Mouse (Mus musculus) layer of hippocampus, postnatal 14 days (tissue): Measurements from ENCODE around the gene Dqx1. TPM values are rescaled to one million over a fixed set of nuclear protein-coding genes. Genes with fewer than 3 reads are reported as not detected.
A peak's percentile ranks its signal among the peaks of the same experiment; 100 is the strongest.

Experiments
- DNase-seq, 2 experiments: peaks; one replicate each; pipeline ENCODE4 v3.0.0; 2021 to 2022; ENCODE audit warnings: low spot score in 2 of 2, mixed read lengths in 1 of 2
- microRNA-seq, 2 experiments: library from miRNA; unstranded; fragments of <30 nt; microRNA quantifications; one replicate each; pipeline ENCODE4 v1.2.0; 2021
- total RNA-seq, 2 experiments: library from RNA; stranded (reverse); gene quantifications; 2 replicates each; pipeline ENCODE4 v1.2.3; 2021

Gene Dqx1
- total RNA-seq, 2 experiments from 2014 or later, result 0.48 to 0.74 TPM

- DNase-seq, result no peak
Observed at GRCm38 (mm10) chr6:83103130-83103650, 45.5 kb downstream of the Dqx1 start.

GRCm38 (mm10) chr6:83104158-83104557 is 46.5 kb downstream of the Dqx1 start:
- peak; percentile 24 to 77 for DNase-seq

GRCm38 (mm10) chr6:83107566-83108400 is 50.1 kb downstream of the Dqx1 start:
- peak in 1 of 2 experiments; percentile 67 for DNase-seq

- peak; percentile 78 to 82 for DNase-seq
Observed at GRCm38 (mm10) chr6:83108762-83109668, 51.4 kb downstream of the Dqx1 start, which contains the start of gene Mrpl53. TSS of gene Mrpl53 (plus strand) at chr6:83109040.

- DNase-seq, result no peak
Observed at GRCm38 (mm10) chr6:83111510-83112136, 54.0 kb downstream of the Dqx1 start.

- DNase-seq, result peak; percentile 88 to 93
Observed at GRCm38 (mm10) chr6:83115011-83115671, 57.5 kb downstream of the Dqx1 start, which contains the start of gene Mogs. TSS of gene Mogs (plus strand) at chr6:83115496.

- DNase-seq, result peak in 1 of 2 experiments; percentile 17
Observed at GRCm38 (mm10) chr6:83115682-83116372, 58.2 kb downstream of the Dqx1 start.

GRCm38 (mm10) chr6:83116373-83117164 is 58.9 kb downstream of the Dqx1 start:
- DNase-seq, result no peak

Small RNA genes lying within 50 kb of the gene (microRNA-seq; reads per million reads assigned to microRNA genes)
- gene Mir3470a, result 0 reads per million in 2 experiments
- 0 reads per million in 2 experiments for gene Mir7040

Other genes starting within 250 kb of the Dqx1 start
- 10 to 100 TPM; 43.4 to 44.2 TPM for gene Sema4f, start 118.1 kb upstream of the Dqx1 start, total RNA-seq
- under 1 TPM in 1 of 2 experiments, not detected in 1; 0.44 TPM for gene M1ap, start 110.9 kb upstream of the Dqx1 start, total RNA-seq
- gene Dok1, start 24.4 kb upstream of the Dqx1 start, total RNA-seq, result 1 to 10 TPM; 3.1 to 3.3 TPM
- 1 to 10 TPM; 2.3 to 3.8 TPM for gene Loxl3, start 23.7 kb upstream of the Dqx1 start, total RNA-seq
- 100 to 1,000 TPM; 108 to 116 TPM for gene Aup1, start 3.3 kb upstream of the Dqx1 start, total RNA-seq
- gene Htra2, start 2.6 kb upstream of the Dqx1 start, total RNA-seq, result 10 to 100 TPM; 55.7 to 60.1 TPM
- not detected for gene Tlx2, start 12.4 kb downstream of the Dqx1 start, total RNA-seq
- 10 to 100 TPM; 23.3 to 27.0 TPM for gene Pcgf1, start 20.0 kb downstream of the Dqx1 start, total RNA-seq
- not detected for gene Lbx2, start 28.5 kb downstream of the Dqx1 start, total RNA-seq
- gene Ccdc142, start 43.8 kb downstream of the Dqx1 start, total RNA-seq, result 10 to 100 TPM in 1 of 2 experiments, 1 to 10 TPM in 1; 6.8 to 11.7 TPM
- gene Gm42688, start 43.8 kb downstream of the Dqx1 start, total RNA-seq, result 1 to 10 TPM; 5.2 to 6.4 TPM
- gene Mrpl53, start 51.2 kb downstream of the Dqx1 start, total RNA-seq, result 10 to 100 TPM; 62.5 to 62.7 TPM
- 10 to 100 TPM; 22.0 to 27.2 TPM for gene Mogs, start 57.7 kb downstream of the Dqx1 start, total RNA-seq
- gene Wbp1, start 63.7 kb downstream of the Dqx1 start, total RNA-seq, result 10 to 100 TPM; 66.7 to 72.6 TPM
- 10 to 100 TPM; 24.1 TPM for gene Ino80b, start 67.6 kb downstream of the Dqx1 start, total RNA-seq
- gene Rtkn, start 77.6 kb downstream of the Dqx1 start, total RNA-seq, result 10 to 100 TPM; 61.2 to 65.1 TPM
- 10 to 100 TPM; 24.4 to 26.0 TPM for gene Wdr54, start 98.6 kb downstream of the Dqx1 start, total RNA-seq
- gene 1700003E16Rik, start 98.6 kb downstream of the Dqx1 start, total RNA-seq, result 10 to 100 TPM; 20.4 to 21.1 TPM
- 100 to 1,000 TPM; 358 to 382 TPM for gene Dctn1, start 108.1 kb downstream of the Dqx1 start, total RNA-seq
- gene Slc4a5, start 162.0 kb downstream of the Dqx1 start, total RNA-seq, result 10 to 100 TPM in 1 of 2 experiments, under 1 TPM in 1; 0.41 to 11.9 TPM